In genomic region chr14:25513496-25513895, GRCm38 (mm10) we compare ENCODE assay signal across 10 mouse cellular contexts. TPM values are rescaled to one million over a fixed set of nuclear protein-coding genes. Genes with fewer than 3 reads are reported as not detected.
DNase-seq lines count a peak whose midpoint lies in the region; ATAC-seq and TF ChIP-seq lines count a peak whose summit lies in the region.
"Had no signal": no experiment of that assay in that cellular context is flagged by ENCODE, and none has a peak within 500 bp of the region (broad histone marks: within the 10 kb centered on the region; RNA-seq: fewer than 3 reads in every experiment).

No protein-coding gene starts in this region.

- intact Hi-C loops in heart, adult 2 months (cut with DNase I), result no loop called here

- H3K27ac ChIP-seq in liver, adult 2 months (replicated peaks; ENCODE audit: insufficient read depth, low read depth, low read length), result no peak overlapping the region
- H3K27ac ChIP-seq in liver, embryonic 12.5 days, result no peak overlapping the region; the same call in 1 of the 2 replicates
- peak overlapping the region; percentile 77 for H3K27ac ChIP-seq in heart, adult 2 months
- peak overlapping the region; percentile 42; the same call in 1 of the 2 replicates for H3K27ac ChIP-seq in intestine, embryonic 15.5 days
- peak overlapping the region; percentile 22; the same call in 1 of the 2 replicates for H3K27ac ChIP-seq in stomach, embryonic 16.5 days (ENCODE audit: low read length)
- no peak overlapping the region; the same call in 1 of the 2 replicates for H3K27ac ChIP-seq in kidney, adult 2 months (ENCODE audit: insufficient read depth, low read depth, low read length)

- H3K27me3 ChIP-seq in liver, adult 2 months (ENCODE audit: control insufficient read depth, insufficient read depth, low read length), result no peaks in the 10 kb centered on the region
- no peaks in the 10 kb centered on the region for H3K27me3 ChIP-seq in liver, embryonic 12.5 days (replicated peaks)
- no peaks in the 10 kb centered on the region for H3K27me3 ChIP-seq in heart, adult 2 months (ENCODE audit: control insufficient read depth, insufficient read depth, low read length)
- no peaks in the 10 kb centered on the region for H3K27me3 ChIP-seq in intestine, embryonic 15.5 days (replicated peaks)
- no peaks in the 10 kb centered on the region for H3K27me3 ChIP-seq in stomach, embryonic 16.5 days (ENCODE audit: control insufficient read depth, insufficient read depth, low read length)
- H3K27me3 ChIP-seq in kidney, adult 2 months (replicated peaks; ENCODE audit: control insufficient read depth, insufficient read depth, low read length), result no peaks in the 10 kb centered on the region

- H3K4me2 ChIP-seq in liver, embryonic 12.5 days, result no peak overlapping the region
- H3K4me2 ChIP-seq in intestine, embryonic 15.5 days (replicated peaks), result no peak overlapping the region
- H3K4me2 ChIP-seq in stomach, embryonic 16.5 days (ENCODE audit: low read depth, low read length), result no peak overlapping the region

- H3K79me2 ChIP-seq in liver, adult 2 months (ENCODE audit: control insufficient read depth, insufficient read depth, low read length), result peaks cover 49% of the 10 kb centered on the region; the same call in 1 of the 2 replicates
- peaks cover 2% of the 10 kb centered on the region for H3K79me2 ChIP-seq in heart, adult 2 months (replicated peaks; ENCODE audit: control insufficient read depth, insufficient read depth, low read length)

- TF ChIP-seq EP300 in heart, adult 2 months (IDR thresholded peaks at IDR 0.05; ENCODE audit: insufficient read depth, low read depth, low read length), result peak; percentile 69; the same call in 1 of the 2 replicates

- no peak for TF ChIP-seq CTCF in liver, adult 2 months (IDR thresholded peaks at IDR 0.05; ENCODE audit: low read depth, low read length)
- TF ChIP-seq CTCF in heart, adult 2 months (IDR thresholded peaks at IDR 0.05), result peak; percentile 37
- no peak for TF ChIP-seq CTCF in kidney, adult 2 months (conservative IDR thresholded peaks at IDR 0.05; ENCODE audit: insufficient read depth, insufficient read length, low read depth, low read length)

- no peak overlapping the region for H3K9ac ChIP-seq in liver, adult 2 months (ENCODE audit: low read depth, low read length)
- no peak overlapping the region for H3K9ac ChIP-seq in liver, embryonic 12.5 days
- H3K9ac ChIP-seq in heart, adult 2 months (ENCODE audit: low read depth, low read length), result no peak overlapping the region
- H3K9ac ChIP-seq in intestine, embryonic 15.5 days, result no peak overlapping the region
- no peak overlapping the region for H3K9ac ChIP-seq in stomach, embryonic 16.5 days (ENCODE audit: low read length)

- WGBS in liver, adult 2 months, result 59% methylated on average over 8 of the region's 8 CpGs
- WGBS in liver, embryonic 12.5 days (ENCODE audit: insufficient replicate concordance), result 58% methylated on average over 8 of the region's 8 CpGs
- WGBS in heart, adult 2 months, result 45% methylated on average over 8 of the region's 8 CpGs
- WGBS in intestine, embryonic 15.5 days, result 49% methylated on average over 8 of the region's 8 CpGs
- 51% methylated on average over 8 of the region's 8 CpGs for WGBS in stomach, embryonic 16.5 days
- WGBS in kidney, adult 2 months, result 58% methylated on average over 8 of the region's 8 CpGs

- no peak for TF ChIP-seq POLR2A in liver, adult 2 months (IDR thresholded peaks at IDR 0.05; ENCODE audit: extremely low read depth, insufficient read depth, low read length)
- peak; percentile 25; the same call in 1 of the 2 replicates for TF ChIP-seq POLR2A in heart, adult 2 months (IDR thresholded peaks at IDR 0.05; ENCODE audit: insufficient read depth, low read depth, low read length)
- TF ChIP-seq POLR2A in kidney, adult 2 months (IDR thresholded peaks at IDR 0.05; ENCODE audit: low read depth, low read length), result no peak

- no peaks in the 10 kb centered on the region for H3K9me3 ChIP-seq in liver, embryonic 12.5 days (replicated peaks)
- H3K9me3 ChIP-seq in intestine, embryonic 15.5 days, result no peaks in the 10 kb centered on the region
- H3K9me3 ChIP-seq in stomach, embryonic 16.5 days (replicated peaks; ENCODE audit: control insufficient read depth, low read length), result no peaks in the 10 kb centered on the region

- peaks cover 46% of the 10 kb centered on the region for H3K4me1 ChIP-seq in liver, adult 2 months (ENCODE audit: control insufficient read depth, insufficient read depth, low read length)
- peaks cover 99% of the 10 kb centered on the region for H3K4me1 ChIP-seq in liver, embryonic 12.5 days
- peaks cover 57% of the 10 kb centered on the region for H3K4me1 ChIP-seq in heart, adult 2 months (ENCODE audit: control insufficient read depth, insufficient read depth, low read length)
- peaks cover 85% of the 10 kb centered on the region for H3K4me1 ChIP-seq in intestine, embryonic 15.5 days (replicated peaks)
- peaks cover 89% of the 10 kb centered on the region for H3K4me1 ChIP-seq in stomach, embryonic 16.5 days (ENCODE audit: control insufficient read depth, insufficient read depth, low read length)
- peaks cover 56% of the 10 kb centered on the region for H3K4me1 ChIP-seq in kidney, adult 2 months (ENCODE audit: control insufficient read depth, insufficient read depth, low read length)

- no peak for ATAC-seq in liver, embryonic 12.5 days
- ATAC-seq in intestine, embryonic 15.5 days, result no peak
- peak; percentile 32; the same call in 1 of the 2 replicates for ATAC-seq in stomach, embryonic 16.5 days (ENCODE audit: insufficient read depth, low FRiP score)

- no peaks in the 10 kb centered on the region for H3K36me3 ChIP-seq in liver, adult 2 months (ENCODE audit: control insufficient read depth, insufficient read depth, low read length)
- peaks cover under 1% of the 10 kb centered on the region; the same call in 1 of the 2 replicates for H3K36me3 ChIP-seq in liver, embryonic 12.5 days
- H3K36me3 ChIP-seq in heart, adult 2 months (ENCODE audit: control insufficient read depth, insufficient read depth, low read length), result peaks cover 8% of the 10 kb centered on the region
- H3K36me3 ChIP-seq in intestine, embryonic 15.5 days, result no peaks in the 10 kb centered on the region
- peaks cover 1% of the 10 kb centered on the region; the same call in 1 of the 2 replicates for H3K36me3 ChIP-seq in stomach, embryonic 16.5 days (ENCODE audit: control insufficient read depth, insufficient read depth, low read length)
- H3K36me3 ChIP-seq in kidney, adult 2 months (ENCODE audit: control insufficient read depth, insufficient read depth, low read length), result no peaks in the 10 kb centered on the region

- no peak overlapping the region for H3K4me3 ChIP-seq in liver, adult 2 months (ENCODE audit: insufficient read depth, low read depth, low read length)
- H3K4me3 ChIP-seq in liver, embryonic 12.5 days, result no peak overlapping the region
- no peak overlapping the region for H3K4me3 ChIP-seq in heart, adult 2 months
- no peak overlapping the region for H3K4me3 ChIP-seq in intestine, embryonic 15.5 days (replicated peaks)
- no peak overlapping the region for H3K4me3 ChIP-seq in stomach, embryonic 16.5 days (replicated peaks; ENCODE audit: low read length)
- H3K4me3 ChIP-seq in kidney, adult 2 months (ENCODE audit: insufficient read depth, low read depth, low read length), result no peak overlapping the region

- DNase-seq in liver, adult 2 months (ENCODE audit: extremely low read depth, low read depth, low spot score), result peak; percentile 37
- DNase-seq in heart, adult 2 months, result peak; percentile 57 to 78
- no peak for DNase-seq in T-cell, adult 2 months (ENCODE audit: low spot score)
- no peak for DNase-seq in layer of hippocampus, postnatal 36 days
- no peak for DNase-seq in kidney, adult 2 months
- DNase-seq: kidney, postnatal 25 days; lung, adult 18-20 months had no signal

RNA-seq across cellular contexts. Expression of gene Zmiz1, which starts 54.5 kb away (rescaled TPM):
- 5.3 and 10.1 TPM in 2 replicates for total RNA-seq in liver, adult 2 months (2014; rRNA removed)
- polyA plus RNA-seq in liver, adult 2 months (2012; rRNA removed), result 10.2 and 11.0 TPM in 2 replicates
- polyA plus RNA-seq in liver, embryonic 12.5 days (2016; fragmentation: Nextera tagmentation; extraction: Ambion mirVana), result 9.1 and 10.2 TPM in 2 replicates
- 10 to 100 TPM; 40.7 to 42.0 TPM for total RNA-seq in heart, adult 2 months (2021)
- polyA plus RNA-seq in heart, adult 2 months (2012; rRNA removed), result 21.8 and 27.1 TPM in 2 replicates
- polyA plus RNA-seq in intestine, embryonic 15.5 days (2015; fragmentation: Nextera tagmentation; extraction: Ambion mirVana), result 26.3 and 28.0 TPM in 2 replicates
- polyA plus RNA-seq in stomach, embryonic 16.5 days (2015; fragmentation: Nextera tagmentation; extraction: Ambion mirVana), result 24.0 and 26.3 TPM in 2 replicates
- total RNA-seq in layer of hippocampus, postnatal 36 days (2021), result 10 to 100 TPM; 88.1 to 94.5 TPM
- polyA plus RNA-seq in kidney, adult 2 months (2012; rRNA removed), result 37.8 and 42.6 TPM in 2 replicates

Comparison
In these comparisons a context has a peak if more than half of its experiments do, and no peak if none do; other contexts are left out.
1. DNase-seq: peak in liver, adult 2 months (single experiment) and heart, adult 2 months (2 of 2); none in T-cell, adult 2 months (single experiment), layer of hippocampus, postnatal 36 days (0 of 2) and kidney, adult 2 months (single experiment).
2. H3K27ac ChIP-seq: peak in heart, adult 2 months (single experiment), intestine, embryonic 15.5 days (single experiment) and stomach, embryonic 16.5 days (single experiment); none in liver, adult 2 months (single experiment), liver, embryonic 12.5 days (single experiment) and kidney, adult 2 months (single experiment).